Mouse (Mus musculus): ENCODE measurements around the gene Tspan32.

- TF ChIP-seq CTCF (IDR thresholded peaks at IDR 0.05; ENCODE audit: control insufficient read depth, insufficient read depth, low read length) = no peak
- no peak for TF ChIP-seq POLR2A (IDR thresholded peaks at IDR 0.05; ENCODE audit: borderline replicate concordance, control insufficient read depth, low read depth, low read length)
These were observed 50.2 kb downstream of the Tspan32 start for GRCm38 (mm10) chr7:143055001-143055400.

All from bone marrow, adult 2 months (tissue).